Mouse (Mus musculus) cerebellum, postnatal 14 days (tissue): ENCODE results near the gene Olfr344.
A peak's percentile ranks its signal among the peaks of the same experiment; 100 is the strongest.

ENCODE experiments used
- DNase-seq, 2 experiments: peaks; one replicate each; pipeline ENCODE4 v3.0.0; 2021; ENCODE audit warnings: mixed read lengths in 2 of 2

The Olfr344 gene

DNA sequence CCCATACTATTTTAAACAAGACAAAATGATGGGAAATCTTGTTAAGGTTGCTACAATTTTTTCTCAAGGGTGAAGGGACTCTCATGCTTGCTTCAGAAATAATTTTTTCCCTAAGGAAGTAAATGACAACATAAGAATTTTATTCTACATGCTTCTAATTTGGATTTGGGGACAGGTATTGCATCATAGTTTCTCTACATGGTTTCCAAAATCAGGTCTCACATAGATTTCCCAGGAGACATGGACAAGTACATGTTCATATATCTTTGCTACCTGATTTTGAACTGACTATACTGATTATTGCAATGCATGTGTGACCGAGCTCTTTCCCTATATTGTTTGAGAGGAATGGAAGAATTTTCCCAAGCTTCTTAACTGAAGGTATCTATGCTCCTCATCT is at the start of gene Olfr344:
Gene Olfr344 (plus strand): TSS at position 301 of the 400 bp plus-strand sequence.
- no peak for DNase-seq

DNA sequence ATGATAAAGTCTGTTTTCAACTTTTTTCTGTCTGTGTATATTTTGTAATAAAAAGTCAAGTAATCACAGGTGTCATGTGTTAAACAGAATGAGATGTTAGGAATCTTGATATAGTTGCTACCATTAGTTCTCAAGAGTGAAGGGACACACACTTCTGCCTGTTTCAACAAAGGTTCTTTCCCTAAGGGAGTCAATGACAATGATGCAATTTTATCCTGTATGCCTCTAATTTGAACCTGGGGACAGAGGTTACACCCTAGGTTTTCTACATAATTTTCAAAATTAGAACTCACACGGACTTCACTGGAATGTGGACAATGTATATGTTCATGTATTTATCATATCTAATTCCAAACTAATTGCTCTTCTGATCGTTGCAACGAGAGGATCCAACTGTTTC is 41.8 kb upstream of the Olfr344 start, which contains the start of gene Olfr342:
Gene Olfr342 (plus strand): TSS at position 301 of the 400 bp plus-strand sequence.
- DNase-seq = no peak

DNA sequence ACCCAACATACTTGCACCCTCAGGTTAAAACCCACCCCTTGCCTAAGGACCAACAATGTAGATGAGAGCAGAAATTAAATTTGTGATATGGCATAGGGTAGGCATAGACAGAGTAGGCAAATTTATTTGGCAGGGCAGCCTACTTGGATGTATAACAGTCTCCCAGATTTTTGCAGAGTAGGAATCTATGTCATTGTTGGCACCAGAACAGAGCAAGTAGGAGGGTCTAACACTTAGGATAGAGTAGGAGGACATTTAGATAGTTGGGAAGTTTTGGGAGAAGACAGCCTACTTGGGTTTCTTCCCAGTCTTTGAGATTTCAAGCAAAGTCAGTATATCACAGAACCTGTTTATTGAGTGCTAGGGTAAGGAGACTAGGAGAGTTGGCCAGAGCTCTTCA is 1.3 kb upstream of the Olfr344 start:
- DNase-seq = no peak

DNA sequence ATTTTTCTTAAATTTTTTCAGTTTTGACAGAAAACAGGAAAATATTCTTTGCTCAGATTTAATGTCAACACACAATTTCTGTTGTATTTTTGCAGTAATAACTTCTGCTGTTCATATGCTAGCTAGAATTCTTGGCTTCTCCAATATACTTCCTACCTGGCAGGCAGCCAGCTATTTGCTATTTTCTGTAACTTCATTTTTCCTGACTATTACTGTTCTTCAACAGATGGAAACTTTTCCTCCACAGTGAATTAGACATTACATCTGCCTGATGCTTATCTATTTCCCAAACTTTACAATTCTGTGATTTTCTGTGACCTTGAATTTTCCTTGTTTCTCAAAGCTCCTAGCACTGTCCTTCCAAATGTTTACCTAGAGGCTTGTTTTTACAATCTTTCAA is 560 bp downstream of the Olfr344 start:
- DNase-seq = peak in 1 of 2 experiments; percentile 0

DNA sequence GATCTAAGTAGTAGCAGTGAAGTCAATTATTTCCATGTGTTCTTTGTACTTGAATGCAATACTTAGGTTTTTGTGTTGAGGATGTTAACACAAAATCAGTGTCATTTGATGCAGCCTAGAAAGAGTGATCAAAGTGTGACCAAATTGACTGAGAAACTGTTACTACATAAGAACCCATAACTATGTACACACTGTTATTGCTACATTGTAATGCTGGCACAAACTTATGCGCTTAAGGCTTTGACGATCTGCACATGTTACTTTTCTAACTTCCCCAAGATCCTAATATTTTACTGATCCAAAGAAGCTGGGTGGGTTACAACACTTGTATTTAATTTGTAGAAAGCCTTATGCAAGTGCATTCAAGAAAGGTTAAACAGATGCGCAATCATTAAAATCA is 1.4 kb downstream of the Olfr344 start:
- DNase-seq = no peak
